Mouse (Mus musculus) limb, embryonic 14.5 days (tissue): ENCODE data around the gene Rtkn. TPM values are rescaled to one million over a fixed set of nuclear protein-coding genes. Genes with fewer than 3 reads are reported as not detected.

Source experiments
- ATAC-seq: fragments of 200-750 bp; cut with Nextera tagmentation; 2 replicates; pipeline ENCODE4 v1.8.0; 2017; ENCODE audit warnings: low read depth, moderate number of reproducible peaks, moderate TSS enrichment; ENCODE audit not compliant: low FRiP score
- DNase-seq: peaks from one replicate; pipeline ENCODE4 v3.0.0-alpha.2; 2015; ENCODE audit warnings: low spot score
- H3K27ac ChIP-seq: fragments of 300-500 bp; sonication (generic); replicated peaks from 2 replicates; pipeline ENCODE4 v1.5.1; 2014; ENCODE audit warnings: low read depth, mild to moderate bottlenecking, low read length, moderate library complexity, mixed read lengths
- H3K27me3 ChIP-seq: fragments of 300-500 bp; sonication (generic); 2 replicates; pipeline ENCODE4 v1.6.1; 2014; ENCODE audit warnings: low read length, mixed read lengths; ENCODE audit not compliant: control insufficient read depth, insufficient read depth
- H3K36me3 ChIP-seq: fragments of 300-500 bp; sonication (generic); 2 replicates; pipeline ENCODE4 v1.6.1; 2014; ENCODE audit warnings: mild to moderate bottlenecking, low read length, moderate library complexity, mixed read lengths; ENCODE audit not compliant: control insufficient read depth, insufficient read depth
- H3K4me1 ChIP-seq: fragments of 300-500 bp; sonication (generic); 2 replicates; pipeline ENCODE4 v1.6.1; 2014; ENCODE audit warnings: antibody characterized with exemption, low read length, mixed read lengths; ENCODE audit not compliant: control insufficient read depth, insufficient read depth
- H3K4me2 ChIP-seq: fragments of 300-500 bp; sonication (generic); replicated peaks from 2 replicates; pipeline ENCODE4 v1.6.1; 2014; ENCODE audit warnings: low read depth, mild to moderate bottlenecking, low read length, moderate library complexity; ENCODE audit not compliant: severe bottlenecking
- H3K4me3 ChIP-seq: fragments of 300-500 bp; sonication (generic); replicated peaks from 2 replicates; pipeline ENCODE4 v1.5.1; 2014; ENCODE audit warnings: low read length
- H3K9ac ChIP-seq: fragments of 300-500 bp; sonication (generic); 2 replicates; pipeline ENCODE4 v1.6.1; 2014; ENCODE audit warnings: mild to moderate bottlenecking, low read depth, low read length, moderate library complexity; ENCODE audit not compliant: severe bottlenecking
- H3K9me3 ChIP-seq: fragments of 300-500 bp; sonication (generic); 2 replicates; pipeline ENCODE4 v1.6.1; 2016; ENCODE audit warnings: low read length; ENCODE audit not compliant: control insufficient read depth
- POLR2A ChIP-seq: fragments of 200-500 bp; IDR thresholded peaks from 2 replicates; pipeline ENCODE4 v1.8.0; 2012; ENCODE audit warnings: inconsistent platforms, mild to moderate bottlenecking, moderate library complexity, borderline replicate concordance; ENCODE audit not compliant: insufficient read depth, insufficient read length; ENCODE audit errors: extremely low read depth
- WGBS: fragments of 180-500 bp; shearing (Covaris S2); extraction: QIAGEN DNeasy Blood & Tissue Kit; methylation state at CpG from one replicate; pipeline ENCODE4 v1.1.7; 2014; 5-methylcytosine and 5-hydroxymethylcytosine counted together
- polyA plus RNA-seq, 2 experiments: library from polyadenylated mRNA; depleted of rRNA in 1 of 2; stranded (reverse) in 1 of 2; unstranded in 1 of 2; fragments of >200 nt; fragmentation: Nextera tagmentation in 1 of 2; extraction: Ambion mirVana in 1 of 2; gene quantifications; 2 replicates each; pipeline versions ENCODE4 v1.2.1 to v1.2.3; 2012 to 2014

Gene Rtkn
- polyA plus RNA-seq, 2 experiments = 40.7 to 151 TPM

GRCm38 (mm10) chr6:83166243-83166630, 31.0 kb downstream of the Rtkn start:
- DNase-seq (no peak), ATAC-seq (peak; percentile 1; the same call in 1 of the 2 replicates)
- Histone ChIP-seq H3K4me3 (peak overlapping the region; percentile 73), H3K27me3 (peaks cover 14% of the 10 kb centered on the region; the same call in 1 of the 2 replicates), H3K4me2 (peak overlapping the region; percentile 45), H3K4me1 (peaks cover 22% of the 10 kb centered on the region), H3K36me3 (peaks cover 6% of the 10 kb centered on the region; the same call in 1 of the 2 replicates), H3K9me3 (no peaks in the 10 kb centered on the region), H3K9ac (peak overlapping the region; percentile 78), H3K27ac (peak overlapping the region; percentile 86; the same call in 1 of the 2 replicates)
- WGBS = under 1% methylated on average over 12 of the region's 12 CpGs
- no peak for TF ChIP-seq POLR2A

DNA sequence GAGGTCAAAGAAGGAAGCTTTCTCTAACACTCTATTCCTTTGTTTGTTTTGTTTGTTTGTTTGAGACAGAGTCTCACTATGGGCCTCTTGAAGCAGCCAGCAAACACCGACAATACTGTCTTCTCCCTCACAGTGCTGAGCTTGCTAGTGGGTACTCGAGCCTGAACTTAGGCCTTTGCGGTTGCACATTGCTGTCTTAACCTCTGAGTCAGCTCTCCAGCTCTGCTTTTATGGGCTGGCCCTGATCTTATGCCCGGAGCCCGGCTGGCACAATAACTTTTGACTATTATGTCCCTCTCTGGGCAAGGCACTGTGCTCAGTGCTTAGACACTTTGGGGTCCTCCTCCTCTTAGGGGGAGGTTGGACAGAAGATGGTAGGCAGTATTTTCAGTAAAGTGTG, 34.6 kb downstream of the Rtkn start:
- H3K27ac ChIP-seq = no peak overlapping the region
- DNase-seq = no peak
- H3K36me3 ChIP-seq = peaks cover 9% of the 10 kb centered on the region; the same call in 1 of the 2 replicates
- H3K4me1 ChIP-seq = peaks cover 12% of the 10 kb centered on the region
- H3K9ac ChIP-seq = no peak overlapping the region; the same call in 1 of the 2 replicates
- no peak for ATAC-seq
- H3K9me3 ChIP-seq = no peaks in the 10 kb centered on the region
- 76% methylated on average over 5 of the region's 5 CpGs for WGBS
- H3K4me2 ChIP-seq = no peak overlapping the region
- H3K4me3 ChIP-seq = no peak overlapping the region
- no peak for TF ChIP-seq POLR2A
- no peaks in the 10 kb centered on the region for H3K27me3 ChIP-seq

- peaks cover 9% of the 10 kb centered on the region; the same call in 1 of the 2 replicates for H3K36me3 ChIP-seq
- no peak overlapping the region for H3K27ac ChIP-seq
- no peak overlapping the region for H3K9ac ChIP-seq
- ATAC-seq (no peak), DNase-seq (no peak)
- WGBS = 87% methylated on average over 5 of the region's 5 CpGs
- no peak overlapping the region for H3K4me3 ChIP-seq
- H3K9me3 ChIP-seq = no peaks in the 10 kb centered on the region
- no peak for TF ChIP-seq POLR2A
- peaks cover 9% of the 10 kb centered on the region for H3K4me1 ChIP-seq
- H3K27me3 ChIP-seq = no peaks in the 10 kb centered on the region
- no peak overlapping the region for H3K4me2 ChIP-seq
Measured at GRCm38 (mm10) chr6:83171063-83171462, 35.8 kb downstream of the Rtkn start.

- H3K9ac ChIP-seq = no peak overlapping the region
- H3K27me3 ChIP-seq = no peaks in the 10 kb centered on the region
- 77% methylated on average over 9 of the region's 9 CpGs for WGBS
- no peak for TF ChIP-seq POLR2A
- ATAC-seq (no peak), DNase-seq (no peak)
- H3K4me3 ChIP-seq = no peak overlapping the region
- H3K27ac ChIP-seq = no peak overlapping the region
- H3K36me3 ChIP-seq = peaks cover 9% of the 10 kb centered on the region; the same call in 1 of the 2 replicates
- H3K4me2 ChIP-seq = no peak overlapping the region
- H3K9me3 ChIP-seq = no peaks in the 10 kb centered on the region
- no peaks in the 10 kb centered on the region; the same call in 1 of the 2 replicates for H3K4me1 ChIP-seq
Measured at GRCm38 (mm10) chr6:83172240-83172920, 37.1 kb downstream of the Rtkn start.

GRCm38 (mm10) chr6:83175996-83176395, 40.7 kb downstream of the Rtkn start:
- DNase-seq (no peak), ATAC-seq (no peak)
- peaks cover 6% of the 10 kb centered on the region; the same call in 1 of the 2 replicates for H3K36me3 ChIP-seq
- no peak overlapping the region for H3K4me3 ChIP-seq
- H3K9me3 ChIP-seq = no peaks in the 10 kb centered on the region
- H3K27me3 ChIP-seq = no peaks in the 10 kb centered on the region
- WGBS = 85% methylated on average over 8 of the region's 8 CpGs
- H3K4me2 ChIP-seq = no peak overlapping the region
- H3K4me1 ChIP-seq = peaks cover 4% of the 10 kb centered on the region; the same call in 1 of the 2 replicates
- TF ChIP-seq POLR2A = no peak
- H3K27ac ChIP-seq = no peak overlapping the region
- H3K9ac ChIP-seq = no peak overlapping the region
